Mouse (Mus musculus) liver, adult 2 months (tissue): ENCODE measurements around the gene Slco4a1.

Experiments used
- CTCF ChIP-seq: fragments of 200-500 bp; IDR thresholded peaks from 2 replicates; pipeline ENCODE4 v1.5.1; 2011; ENCODE audit warnings: low read depth, low read length, control low read depth
- POLR2A ChIP-seq: fragments of 200-500 bp; IDR thresholded peaks from 2 replicates; pipeline ENCODE4 v1.6.1; 2011; ENCODE audit warnings: low read length, control low read depth; ENCODE audit not compliant: insufficient read depth; ENCODE audit errors: extremely low read depth

DNA sequence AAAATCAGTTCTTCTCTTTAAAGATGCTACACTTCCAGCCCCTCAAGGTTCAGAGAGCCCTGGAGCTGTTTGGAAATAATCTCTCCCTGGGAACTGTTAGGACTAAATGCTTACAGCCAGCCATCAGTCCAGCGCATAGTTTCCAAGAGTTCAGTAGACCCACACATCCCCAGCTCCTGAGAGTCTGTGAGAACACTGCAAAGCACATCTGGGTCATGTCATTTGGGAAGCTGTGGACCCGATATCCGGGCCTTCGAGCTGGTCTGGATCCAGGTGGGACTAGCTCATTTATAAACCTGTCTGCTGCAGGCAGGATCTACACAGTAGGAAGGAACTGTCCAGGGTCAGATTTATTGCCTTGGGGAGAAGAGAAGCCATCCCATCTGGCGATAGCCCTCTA is 54.8 kb downstream of the Slco4a1 start:
- TF ChIP-seq CTCF (no peak), POLR2A (no peak)
